Mouse (Mus musculus): ENCODE results near the gene Sec23a. TPM values are rescaled to one million over a fixed set of nuclear protein-coding genes. Genes with fewer than 3 reads are reported as not detected.
A peak's percentile ranks its signal among the peaks of the same experiment; 100 is the strongest.
"Not testable (repeated sequence)": the region's sequence is repeated elsewhere in the genome, so short reads cannot be mapped to it uniquely, and the experiment has no call there.

Gene Sec23a
- total RNA-seq, 2 experiments from 2014 or later = 32.6 to 46.9 TPM

- DNase-seq (ENCODE audit: low spot score in 2 of 2) = no peak
These were observed 1.3 kb downstream of the Sec23a start for GRCm38 (mm10) chr12:59010482-59010881.

- DNase-seq (ENCODE audit: low spot score in 2 of 2) = no peak
These were observed 26.1 kb downstream of the Sec23a start for GRCm38 (mm10) chr12:58985766-58986165.

- not testable (repeated sequence) for DNase-seq (ENCODE audit: low spot score in 2 of 2)
These were observed 30.6 kb downstream of the Sec23a start for GRCm38 (mm10) chr12:58981178-58981661.

GRCm38 (mm10) chr12:58976966-58977365 is 34.9 kb downstream of the Sec23a start:
- DNase-seq (ENCODE audit: low spot score in 2 of 2) = no peak

GRCm38 (mm10) chr12:58964583-58964982 is 47.2 kb downstream of the Sec23a start:
- DNase-seq (ENCODE audit: low spot score in 2 of 2) = no peak

- DNase-seq (ENCODE audit: low spot score in 2 of 2) = no peak
These were observed 51.0 kb downstream of the Sec23a start for GRCm38 (mm10) chr12:58960844-58961243.

GRCm38 (mm10) chr12:58956624-58957023 is 55.2 kb downstream of the Sec23a start:
- no peak for DNase-seq (ENCODE audit: low spot score in 2 of 2)

GRCm38 (mm10) chr12:58956162-58956561 is 55.7 kb downstream of the Sec23a start:
- no peak for DNase-seq (ENCODE audit: low spot score in 2 of 2)

GRCm38 (mm10) chr12:58947879-58948278 is 63.9 kb downstream of the Sec23a start:
- no peak for DNase-seq (ENCODE audit: low spot score in 2 of 2)

GRCm38 (mm10) chr12:58947231-58947630 is 64.6 kb downstream of the Sec23a start:
- DNase-seq (ENCODE audit: low spot score in 2 of 2) = peak; percentile 32 to 50

DNA sequence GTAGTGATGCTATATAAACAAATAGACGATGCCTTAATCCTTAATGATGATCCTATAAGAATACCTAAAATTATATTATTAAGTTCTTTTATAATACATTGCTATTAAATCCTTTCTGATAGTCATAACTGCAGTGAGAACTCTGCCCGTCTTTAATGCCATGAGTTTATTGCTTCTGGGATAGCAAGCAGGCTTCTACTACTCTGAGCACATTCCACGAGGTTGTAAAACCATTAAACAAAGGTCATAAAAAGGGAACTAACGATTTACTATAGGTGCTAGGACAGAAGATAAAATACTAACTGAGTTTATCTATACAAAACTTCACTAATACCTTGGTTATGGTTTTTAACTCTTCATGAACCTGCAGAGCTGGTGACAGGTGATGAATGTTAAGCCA is 69.3 kb downstream of the Sec23a start:
- no peak for DNase-seq (ENCODE audit: low spot score in 2 of 2)

DNA sequence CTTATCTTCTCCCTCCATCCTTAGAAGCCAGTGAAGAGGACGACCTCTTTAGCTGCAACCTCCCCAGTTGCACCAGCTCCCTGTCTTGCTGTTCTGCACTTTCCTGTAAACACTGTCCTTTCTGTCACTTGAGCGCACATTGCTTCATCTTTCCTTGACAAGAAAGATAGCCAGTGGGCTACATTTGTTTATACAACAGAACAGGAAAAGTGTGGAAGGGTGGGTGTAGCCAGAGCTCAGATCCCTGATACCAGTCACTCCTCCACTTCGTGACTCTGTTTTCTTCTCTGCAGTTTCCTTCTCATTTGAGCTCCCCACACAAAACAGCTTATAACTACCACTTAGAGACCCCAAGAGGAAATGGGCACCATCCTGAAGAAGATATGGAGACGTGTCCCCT is 77.2 kb downstream of the Sec23a start:
- no peak for DNase-seq (ENCODE audit: low spot score in 2 of 2)

DNA sequence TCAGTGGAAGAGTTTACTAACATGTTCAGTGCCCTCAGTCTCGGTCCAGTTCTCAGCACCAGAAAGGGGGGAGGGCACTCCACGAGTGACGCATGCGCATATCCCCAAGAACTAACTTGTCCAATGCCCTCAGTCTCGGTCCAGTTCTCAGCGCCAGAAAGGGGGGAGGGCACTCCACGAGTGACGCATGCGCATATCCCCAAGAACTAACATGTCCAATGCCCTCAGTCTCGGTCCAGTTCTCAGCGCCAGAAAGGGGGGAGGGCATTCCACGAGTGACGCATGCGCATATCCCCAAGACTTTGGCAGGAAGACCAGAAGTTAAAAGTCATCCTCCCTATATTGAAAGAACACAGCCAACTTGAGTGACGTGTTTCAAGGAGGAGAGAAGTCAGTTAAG is 86.8 kb downstream of the Sec23a start:
- DNase-seq (ENCODE audit: low spot score in 2 of 2) = no peak

GRCm38 (mm10) chr12:58924025-58924424 is 87.8 kb downstream of the Sec23a start:
- peak in 1 of 2 experiments; percentile 12 for DNase-seq (ENCODE audit: low spot score in 2 of 2)

DNA sequence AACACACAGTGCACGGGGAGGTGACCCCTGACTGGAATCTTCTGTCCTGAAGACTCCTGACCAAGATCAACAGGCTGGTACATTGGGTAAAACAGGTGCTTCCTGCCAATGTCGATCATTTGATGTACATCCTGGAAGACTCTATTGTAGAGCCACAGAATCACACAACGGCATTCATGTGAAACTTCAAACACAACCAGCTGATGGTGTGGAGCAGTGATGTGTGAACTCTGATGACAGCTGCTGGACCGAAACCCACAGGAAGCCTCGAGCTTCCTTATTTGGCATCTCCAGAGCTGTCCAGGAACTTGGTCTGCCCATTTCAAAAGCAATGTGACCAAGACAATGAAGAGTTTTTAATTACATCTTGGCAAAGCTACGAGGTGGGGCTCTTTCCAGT is 91.0 kb downstream of the Sec23a start:
- no peak for DNase-seq (ENCODE audit: low spot score in 2 of 2)

GRCm38 (mm10) chr12:58919516-58919915 is 92.3 kb downstream of the Sec23a start:
- no peak for DNase-seq (ENCODE audit: low spot score in 2 of 2)

DNA sequence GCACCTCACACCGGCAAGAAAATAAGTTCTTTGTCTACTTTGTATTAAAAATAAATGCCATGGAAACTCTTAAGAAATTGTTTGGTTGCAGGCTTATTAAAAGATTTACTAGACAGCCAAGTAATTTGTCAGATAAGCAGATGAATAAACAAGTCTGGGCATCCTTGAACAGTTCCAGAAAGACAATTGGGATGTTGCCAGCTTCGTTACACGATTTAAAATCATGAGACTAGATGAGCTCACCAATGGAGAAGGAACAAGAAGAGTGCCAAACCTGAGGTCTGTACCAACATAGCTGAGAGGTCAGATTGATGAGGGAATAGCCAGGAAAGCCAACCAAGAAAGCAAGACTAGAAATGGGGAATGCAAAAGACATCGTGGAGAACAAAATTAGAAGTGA is 102.0 kb downstream of the Sec23a start:
- DNase-seq (ENCODE audit: low spot score in 2 of 2) = no peak

Other genes starting within 250 kb of the Sec23a start
- 1 to 10 TPM; 7.4 to 7.7 TPM for gene Gemin2, start 1.4 kb upstream of the Sec23a start, total RNA-seq (2021)
- gene Trappc6b, start 49.5 kb upstream of the Sec23a start, total RNA-seq (2021) = 10 to 100 TPM; 87.2 to 90.5 TPM
- 10 to 100 TPM; 41.3 to 49.4 TPM for gene Pnn, start 54.9 kb upstream of the Sec23a start, total RNA-seq (2021)
- 100 to 1,000 TPM in 1 of 2 experiments, 10 to 100 TPM in 1; 85.7 to 150 TPM for gene Mia2, start 83.8 kb upstream of the Sec23a start, total RNA-seq (2021)
- gene Fbxo33, start 207.7 kb upstream of the Sec23a start, total RNA-seq (2021) = 10 to 100 TPM; 38.3 to 47.3 TPM